Mouse (Mus musculus) hindbrain, embryonic 14.5 days (tissue): ENCODE data around the gene Ociad2. TPM values are rescaled to one million over a fixed set of nuclear protein-coding genes. Genes with fewer than 3 reads are reported as not detected.
A peak's percentile ranks its signal among the peaks of the same experiment; 100 is the strongest.

Experiments
- ATAC-seq: fragments of 200-750 bp; cut with Nextera tagmentation; 2 replicates; pipeline ENCODE4 v1.8.0; 2017; ENCODE audit warnings: moderate number of reproducible peaks, mild to moderate bottlenecking, moderate TSS enrichment, moderate library complexity; ENCODE audit not compliant: low FRiP score
- DNase-seq: peaks from one replicate; pipeline ENCODE4 v3.0.0-alpha.2; 2015; ENCODE audit warnings: low spot score
- H3K27ac ChIP-seq: fragments of 300-500 bp; sonication (generic); 2 replicates; pipeline ENCODE4 v1.5.1; 2014; ENCODE audit warnings: mild to moderate bottlenecking, moderate library complexity
- H3K27me3 ChIP-seq: fragments of 300-500 bp; sonication (generic); 2 replicates; pipeline ENCODE4 v1.6.1; 2014; ENCODE audit warnings: mild to moderate bottlenecking, low read length, mixed read lengths; ENCODE audit not compliant: control insufficient read depth, insufficient read depth
- H3K36me3 ChIP-seq: fragments of 300-500 bp; sonication (generic); replicated peaks from 2 replicates; pipeline ENCODE4 v1.6.1; 2014; ENCODE audit not compliant: control insufficient read depth, insufficient read depth
- H3K4me1 ChIP-seq: fragments of 300-500 bp; sonication (generic); replicated peaks from 2 replicates; pipeline ENCODE4 v1.6.1; 2014; ENCODE audit warnings: antibody characterized with exemption, low read length, mixed read lengths; ENCODE audit not compliant: control insufficient read depth, insufficient read depth
- H3K4me2 ChIP-seq: fragments of 300-500 bp; sonication (generic); replicated peaks from 2 replicates; pipeline ENCODE4 v1.6.1; 2014; ENCODE audit warnings: mild to moderate bottlenecking, moderate library complexity
- H3K4me3 ChIP-seq: fragments of 300-500 bp; sonication (generic); replicated peaks from 2 replicates; pipeline ENCODE4 v1.5.1; 2014; ENCODE audit warnings: mild to moderate bottlenecking, low read length
- H3K9ac ChIP-seq: fragments of 300-500 bp; sonication (generic); 2 replicates; pipeline ENCODE4 v1.6.1; 2014
- H3K9me3 ChIP-seq: fragments of 300-500 bp; sonication (generic); 2 replicates; pipeline ENCODE4 v1.6.1; 2016; ENCODE audit warnings: low read length; ENCODE audit not compliant: control insufficient read depth
- WGBS: fragments of 180-500 bp; shearing (Covaris S2); extraction: QIAGEN DNeasy Blood & Tissue Kit; methylation state at CpG from one replicate; pipeline ENCODE4 v1.1.7; 2014; 5-methylcytosine and 5-hydroxymethylcytosine counted together
- polyA plus RNA-seq: library from polyadenylated mRNA; unstranded; fragments of >200 nt; fragmentation: Nextera tagmentation; extraction: Ambion mirVana; gene quantifications from 2 replicates; pipeline ENCODE4 v1.2.1, GENCODE M21; 2014

The Ociad2 gene
- polyA plus RNA-seq, 1 experiment from 2014 or later, result 25.5 TPM

DNA sequence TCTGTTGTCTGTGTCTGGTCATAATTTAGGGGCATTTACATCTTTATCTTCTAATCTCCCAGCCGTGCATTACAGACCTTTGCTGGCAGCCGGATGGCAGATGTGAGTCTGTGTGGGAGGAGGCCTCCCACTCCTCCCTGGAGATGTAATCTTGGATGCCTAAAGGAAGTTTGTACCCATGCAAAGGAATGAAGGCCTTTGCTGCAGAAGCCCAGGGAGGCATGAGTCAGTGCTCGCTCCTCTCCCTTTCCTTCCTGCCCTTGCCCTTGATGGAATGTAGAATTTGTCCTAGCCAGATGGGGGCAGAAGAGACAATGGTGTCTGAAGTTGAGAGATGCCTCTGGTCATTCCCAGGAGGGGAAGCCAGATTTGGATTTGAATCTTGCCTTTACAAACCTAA, 32.4 kb upstream of the Ociad2 start:
- no peak overlapping the region for H3K9ac ChIP-seq
- no peaks in the 10 kb centered on the region for H3K36me3 ChIP-seq
- 52% methylated on average over 3 of the region's 3 CpGs for WGBS
- DNase-seq, result no peak
- no peaks in the 10 kb centered on the region for H3K27me3 ChIP-seq
- no peaks in the 10 kb centered on the region for H3K4me1 ChIP-seq
- no peak overlapping the region for H3K4me3 ChIP-seq
- no peak for ATAC-seq
- H3K4me2 ChIP-seq, result no peak overlapping the region
- H3K27ac ChIP-seq, result no peak overlapping the region
- H3K9me3 ChIP-seq, result no peaks in the 10 kb centered on the region

DNA sequence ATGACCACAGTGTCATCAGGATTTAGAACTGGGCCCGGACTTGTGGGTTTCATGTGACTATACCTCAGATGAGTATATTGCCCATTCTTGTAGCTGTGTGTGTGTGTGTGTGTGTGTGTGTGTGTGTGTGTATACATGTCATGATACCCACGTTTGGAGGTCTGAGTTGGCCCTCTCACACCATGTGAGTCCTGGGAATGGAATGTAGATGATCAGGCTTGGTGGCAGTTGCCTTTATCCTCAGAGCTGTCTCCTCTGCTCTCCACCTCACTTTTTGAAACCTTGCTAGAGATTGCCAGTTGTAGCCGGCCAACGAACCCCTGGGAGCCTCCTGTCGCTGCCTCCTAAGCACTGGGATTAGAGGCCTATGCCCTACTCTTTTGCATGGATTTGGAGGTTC, 31.8 kb upstream of the Ociad2 start:
- H3K4me2 ChIP-seq, result no peak overlapping the region
- H3K4me1 ChIP-seq, result no peaks in the 10 kb centered on the region
- no peak overlapping the region for H3K9ac ChIP-seq
- H3K27me3 ChIP-seq, result no peaks in the 10 kb centered on the region
- DNase-seq (no peak), ATAC-seq (no peak)
- H3K9me3 ChIP-seq, result no peaks in the 10 kb centered on the region
- no peak overlapping the region for H3K27ac ChIP-seq
- WGBS, result 81% methylated on average over 5 of the region's 5 CpGs
- H3K36me3 ChIP-seq, result no peaks in the 10 kb centered on the region
- H3K4me3 ChIP-seq, result no peak overlapping the region

DNA sequence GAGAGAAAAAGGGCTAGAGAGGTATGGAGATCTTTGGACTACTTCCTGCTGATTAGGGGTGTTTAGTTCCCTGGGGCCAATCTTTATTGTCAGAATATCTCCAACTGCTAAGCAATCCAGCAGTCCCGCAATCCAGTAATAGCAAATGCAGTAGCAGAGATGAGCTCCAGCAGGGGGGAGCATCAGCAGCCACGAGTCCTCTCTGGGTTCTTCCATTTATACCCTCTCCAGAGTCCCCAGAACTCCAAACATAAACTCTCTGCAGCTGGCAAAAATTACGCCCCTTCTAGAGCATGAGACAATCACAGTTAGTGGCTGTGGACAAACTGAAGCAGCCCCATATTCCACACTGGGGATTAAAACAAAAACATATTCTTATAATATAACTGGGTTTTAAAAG, 28.9 kb upstream of the Ociad2 start:
- H3K4me3 ChIP-seq, result no peak overlapping the region
- WGBS, result 49% methylated on average over 3 of the region's 3 CpGs
- ATAC-seq, result no peak

DNA sequence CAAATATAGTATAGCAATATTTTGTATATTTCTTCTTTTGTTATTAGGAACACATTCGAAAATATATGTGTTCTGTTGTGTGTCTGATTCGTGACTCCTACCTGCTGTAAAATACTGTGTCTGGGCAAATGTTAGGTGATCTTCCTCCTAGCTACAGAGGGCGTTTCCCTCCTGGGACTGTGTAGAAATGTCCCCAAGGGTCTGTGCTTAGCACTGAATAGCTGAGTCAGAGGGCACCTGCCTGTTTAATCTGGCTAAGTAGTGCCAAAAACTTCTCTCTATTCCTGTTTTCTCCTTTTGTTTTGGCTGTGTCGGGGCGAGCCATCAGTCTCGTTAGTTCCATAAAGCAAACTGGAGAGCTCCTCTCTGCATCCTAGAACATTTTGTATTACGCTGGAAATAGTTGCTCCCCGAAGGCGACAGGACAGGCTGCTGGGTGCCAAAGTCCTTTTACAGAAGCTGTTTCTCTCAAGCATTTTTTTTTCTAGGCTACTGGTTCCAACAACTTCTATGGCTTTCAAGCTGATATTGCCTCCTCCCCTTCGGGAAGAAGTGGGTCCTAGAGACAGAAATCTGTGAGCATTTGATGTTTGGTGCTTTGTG, 28.1 kb upstream of the Ociad2 start:
- Histone ChIP-seq H3K4me3 (no peak overlapping the region), H3K27me3 (no peaks in the 10 kb centered on the region), H3K36me3 (no peaks in the 10 kb centered on the region), H3K4me2 (no peak overlapping the region), H3K9me3 (no peaks in the 10 kb centered on the region), H3K9ac (no peak overlapping the region), H3K27ac (no peak overlapping the region), H3K4me1 (no peaks in the 10 kb centered on the region)
- DNase-seq (no peak), ATAC-seq (no peak)
- WGBS, result 82% methylated on average over 10 of the region's 10 CpGs

More for the DNA sequence above, 28.9 kb upstream of the Ociad2 start:
- no peak overlapping the region for H3K27ac ChIP-seq
- H3K4me1 ChIP-seq, result no peaks in the 10 kb centered on the region
- no peaks in the 10 kb centered on the region for H3K27me3 ChIP-seq
- H3K9ac ChIP-seq, result no peak overlapping the region
- no peaks in the 10 kb centered on the region for H3K9me3 ChIP-seq
- H3K36me3 ChIP-seq, result no peaks in the 10 kb centered on the region
- H3K4me2 ChIP-seq, result no peak overlapping the region
- no peak for DNase-seq

DNA sequence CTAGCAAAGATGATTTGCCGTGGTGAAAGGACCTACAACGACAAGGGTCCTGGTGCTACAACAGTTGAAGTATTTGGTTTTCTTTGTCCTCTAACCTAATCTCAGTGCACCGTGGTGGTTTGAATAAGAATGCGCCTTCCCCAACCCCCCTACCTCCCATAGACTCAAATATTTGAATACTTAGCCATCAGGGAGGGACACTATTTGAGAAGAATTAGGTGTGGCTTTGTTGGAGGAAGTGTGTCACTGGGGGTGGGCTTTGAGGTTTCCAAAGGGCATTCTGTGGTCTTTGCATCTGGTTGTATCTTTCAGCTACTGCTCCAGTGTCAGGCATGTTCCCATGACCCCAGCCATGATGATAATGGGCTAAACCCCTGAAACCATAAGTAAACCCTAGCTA, 27.1 kb upstream of the Ociad2 start:
- no peak for ATAC-seq
- Histone ChIP-seq H3K9me3 (no peaks in the 10 kb centered on the region), H3K36me3 (no peaks in the 10 kb centered on the region), H3K4me1 (no peaks in the 10 kb centered on the region), H3K9ac (no peak overlapping the region), H3K27ac (no peak overlapping the region), H3K27me3 (no peaks in the 10 kb centered on the region), H3K4me2 (no peak overlapping the region), H3K4me3 (no peak overlapping the region)
- 74% methylated on average over 4 of the region's 4 CpGs for WGBS
- no peak for DNase-seq

DNA sequence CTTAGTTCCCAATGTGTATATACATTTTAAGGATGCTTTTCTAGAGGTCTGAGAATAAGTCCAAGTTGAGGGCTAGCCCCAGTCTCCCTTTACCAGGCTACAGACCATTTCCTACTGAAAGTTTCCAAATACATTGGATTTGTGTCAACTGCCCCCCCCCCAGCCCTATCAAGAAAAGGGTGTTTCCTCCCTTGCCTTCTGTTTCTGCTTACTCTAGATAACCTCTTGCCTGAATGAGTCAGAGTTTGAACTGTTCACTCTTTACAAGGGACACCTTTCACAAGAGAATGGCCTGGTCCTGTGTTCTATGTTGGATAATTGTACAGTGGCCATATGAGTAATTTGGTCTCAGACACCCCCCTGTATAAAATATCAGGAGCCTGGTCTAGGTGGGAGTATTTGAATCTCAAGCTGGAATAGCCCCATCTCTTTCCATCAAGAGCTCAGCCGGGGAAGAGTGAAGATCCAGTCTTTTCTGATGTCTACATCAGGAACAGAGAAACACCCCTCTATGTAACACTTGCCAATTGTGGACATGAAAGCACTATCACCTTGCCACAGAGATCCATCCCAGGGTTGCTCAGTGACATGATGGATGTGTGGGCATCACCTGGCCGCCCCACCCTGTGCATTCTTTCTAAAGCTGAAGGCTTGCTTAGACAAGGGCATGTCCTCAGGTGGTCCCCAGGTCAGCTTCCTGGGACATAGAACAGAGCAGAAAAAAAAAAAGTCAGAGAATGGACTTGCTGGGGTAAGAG, 23.5 kb upstream of the Ociad2 start:
- DNase-seq (no peak), ATAC-seq (no peak)
- Histone ChIP-seq H3K27me3 (no peaks in the 10 kb centered on the region), H3K9ac (no peak overlapping the region), H3K9me3 (no peaks in the 10 kb centered on the region), H3K27ac (no peak overlapping the region), H3K36me3 (no peaks in the 10 kb centered on the region), H3K4me3 (no peak overlapping the region), H3K4me1 (no peaks in the 10 kb centered on the region; the same call in 1 of the 2 replicates), H3K4me2 (no peak overlapping the region)
- WGBS, result 84% methylated on average over 2 of the region's 2 CpGs

DNA sequence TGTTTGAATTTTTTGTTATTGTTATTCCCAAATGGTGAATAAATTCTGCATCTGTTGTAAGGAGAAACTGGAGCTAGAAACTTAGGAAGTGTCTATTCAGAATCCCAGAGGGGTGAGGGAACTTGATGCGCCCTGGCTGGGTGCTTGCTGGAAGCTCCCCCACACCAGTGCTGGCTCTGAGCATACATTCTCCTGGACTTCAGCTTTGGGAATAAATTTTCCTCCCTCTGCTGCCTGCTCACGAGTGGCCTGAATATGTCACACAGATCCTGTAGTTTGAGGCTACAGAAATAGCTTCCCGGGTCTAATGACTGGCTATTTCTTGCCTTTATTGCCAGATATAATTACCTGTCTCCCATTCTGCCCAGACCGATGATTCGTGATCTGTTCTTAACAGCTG, 22.0 kb upstream of the Ociad2 start:
- H3K4me3 ChIP-seq, result no peak overlapping the region
- H3K27ac ChIP-seq, result no peak overlapping the region
- no peaks in the 10 kb centered on the region for H3K36me3 ChIP-seq
- WGBS, result 84% methylated on average over 5 of the region's 5 CpGs
- DNase-seq, result no peak
- no peaks in the 10 kb centered on the region; the same call in 1 of the 2 replicates for H3K4me1 ChIP-seq
- no peaks in the 10 kb centered on the region for H3K9me3 ChIP-seq
- no peak for ATAC-seq
- no peak overlapping the region for H3K4me2 ChIP-seq
- H3K27me3 ChIP-seq, result no peaks in the 10 kb centered on the region
- H3K9ac ChIP-seq, result no peak overlapping the region

DNA sequence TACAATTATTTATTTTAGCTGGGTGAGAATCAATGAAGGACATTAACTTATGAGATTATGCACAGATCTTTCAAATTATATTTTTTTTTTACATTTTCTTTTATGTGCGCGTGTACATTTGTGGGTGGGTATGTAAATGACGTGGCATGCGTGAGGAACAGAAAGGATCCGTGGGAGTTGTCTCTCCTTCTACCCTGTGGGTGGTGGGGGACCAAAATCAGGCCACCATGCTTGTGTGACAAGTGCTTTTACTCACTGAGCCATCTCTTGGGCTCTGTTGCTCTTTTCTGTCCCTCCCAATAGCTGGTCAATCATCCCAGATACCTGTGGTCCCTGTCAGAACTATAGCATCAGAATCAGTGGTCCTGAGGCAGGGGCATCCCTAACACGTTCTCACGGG, 21.5 kb upstream of the Ociad2 start:
- no peak overlapping the region for H3K27ac ChIP-seq
- no peak overlapping the region for H3K4me3 ChIP-seq
- H3K36me3 ChIP-seq, result no peaks in the 10 kb centered on the region
- no peak for ATAC-seq
- H3K9ac ChIP-seq, result no peak overlapping the region
- H3K4me1 ChIP-seq, result no peaks in the 10 kb centered on the region; the same call in 1 of the 2 replicates
- 88% methylated on average over 7 of the region's 7 CpGs for WGBS
- H3K9me3 ChIP-seq, result no peaks in the 10 kb centered on the region
- no peak overlapping the region for H3K4me2 ChIP-seq
- DNase-seq, result no peak
- no peaks in the 10 kb centered on the region for H3K27me3 ChIP-seq

DNA sequence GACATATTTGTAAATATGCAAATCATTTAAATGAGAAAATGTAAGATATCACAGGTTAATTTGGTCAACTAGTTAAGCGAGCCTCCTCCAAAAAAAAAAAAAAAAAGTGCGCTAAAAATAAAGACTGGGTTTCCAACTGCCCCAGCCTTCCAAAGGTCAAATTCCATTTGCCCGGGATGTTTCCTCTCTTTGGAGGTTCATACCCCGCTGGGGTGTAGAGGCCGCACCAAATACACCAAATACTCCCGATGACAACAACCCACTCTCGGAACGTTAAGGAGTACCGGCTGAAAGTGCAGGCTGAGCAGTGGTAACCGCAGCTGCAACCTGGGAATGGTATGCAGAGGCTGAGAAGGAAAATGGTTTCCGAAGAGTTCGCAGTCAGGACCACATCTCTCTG, 19.4 kb upstream of the Ociad2 start:
- H3K4me2 ChIP-seq, result peak overlapping the region; percentile 38
- H3K9ac ChIP-seq, result no peak overlapping the region
- WGBS, result 26% methylated on average over 12 of the region's 12 CpGs
- DNase-seq, result no peak
- no peaks in the 10 kb centered on the region for H3K27me3 ChIP-seq
- no peaks in the 10 kb centered on the region for H3K36me3 ChIP-seq
- H3K9me3 ChIP-seq, result no peaks in the 10 kb centered on the region
- H3K27ac ChIP-seq, result no peak overlapping the region
- no peak for ATAC-seq
- no peak overlapping the region for H3K4me3 ChIP-seq
- no peaks in the 10 kb centered on the region; the same call in 1 of the 2 replicates for H3K4me1 ChIP-seq
